Mouse (Mus musculus): Measurements from ENCODE around the gene Txnip.

- TF ChIP-seq CTCF (conservative IDR thresholded peaks at IDR 0.05; ENCODE audit: low read length) = no peak
- no peak for TF ChIP-seq POU5F1 (IDR thresholded peaks at IDR 0.05; ENCODE audit: borderline replicate concordance, low read length)
- no peak for TF ChIP-seq NANOG (IDR thresholded peaks at IDR 0.05; ENCODE audit: borderline replicate concordance, low read length)
Observed at GRCm38 (mm10) chr3:96559911-96560850, 2.4 kb downstream of the Txnip start.
